Mouse (Mus musculus): Measurements from ENCODE around the gene Adamts2.

- TF ChIP-seq POLR2A (IDR thresholded peaks at IDR 0.05; ENCODE audit: control insufficient read depth, low read depth, low read length) (no peak), CTCF (IDR thresholded peaks at IDR 0.05; ENCODE audit: control insufficient read depth, insufficient read depth, insufficient replicate concordance, low read depth, low read length) (no peak)
These were observed 76.8 kb downstream of the Adamts2 start for GRCm38 (mm10) chr11:50678650-50679049.
